ENCODE assay signal across 11 mouse cellular contexts in the genomic region with DNA sequence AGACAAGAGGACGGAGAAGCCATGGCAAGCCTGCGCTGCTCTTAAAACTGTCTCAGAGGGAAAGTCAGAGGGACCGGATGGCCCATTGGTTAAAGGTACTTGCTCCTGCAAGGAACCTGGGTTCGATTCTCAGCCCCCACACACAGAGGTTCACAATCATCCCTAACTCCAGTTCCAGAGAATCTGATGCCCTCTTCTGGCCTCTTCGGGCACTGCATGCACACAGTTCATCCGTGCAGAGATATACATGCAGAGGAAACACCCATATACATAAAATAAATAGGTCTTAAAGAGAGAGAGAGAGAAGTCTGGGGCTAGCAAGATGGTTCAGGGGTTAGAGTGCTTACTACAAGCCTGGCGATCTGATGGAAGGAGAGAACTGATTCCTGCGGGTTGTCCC. TPM values are rescaled to one million over a fixed set of nuclear protein-coding genes. Genes with fewer than 3 reads are reported as not detected.
A peak's percentile ranks its signal among the peaks of the same experiment; 100 is the strongest.
DNase-seq lines count a peak whose midpoint lies in the region; ATAC-seq and TF ChIP-seq lines count a peak whose summit lies in the region.
"Had no signal": no experiment of that assay in that cellular context is flagged by ENCODE, and none has a peak within 500 bp of the region (broad histone marks: within the 10 kb centered on the region; RNA-seq: fewer than 3 reads in every experiment).

No protein-coding gene starts in this region.

- H3K27ac ChIP-seq in heart, postnatal 0 days (ENCODE audit: low read depth): no peak overlapping the region
- no peak overlapping the region for H3K27ac ChIP-seq in heart, embryonic 10.5 days
- H3K27ac ChIP-seq in lung, embryonic 16.5 days (ENCODE audit: low read length): peak overlapping the region; percentile 69
- H3K27ac ChIP-seq in stomach, embryonic 15.5 days: peak overlapping the region; percentile 91
- H3K27ac ChIP-seq: forebrain, embryonic 12.5 days had no signal

- no peak overlapping the region for H3K4me2 ChIP-seq in heart, postnatal 0 days (ENCODE audit: low read depth, low read length)
- no peak overlapping the region for H3K4me2 ChIP-seq in lung, embryonic 16.5 days (ENCODE audit: low read depth, low read length)
- H3K4me2 ChIP-seq in stomach, embryonic 15.5 days: no peak overlapping the region
- H3K4me2 ChIP-seq: forebrain, embryonic 12.5 days had no signal

- H3K9ac ChIP-seq in heart, postnatal 0 days (replicated peaks; ENCODE audit: low read depth, low read length): no peak overlapping the region
- no peak overlapping the region for H3K9ac ChIP-seq in lung, embryonic 16.5 days (ENCODE audit: low read length)
- H3K9ac ChIP-seq in stomach, embryonic 15.5 days: no peak overlapping the region
- H3K9ac ChIP-seq: forebrain, embryonic 12.5 days had no signal

- TF ChIP-seq EP300 in heart, postnatal 0 days (IDR thresholded peaks at IDR 0.05; ENCODE audit: low read depth): no peak

- 90% methylated on average over 8 of the region's 8 CpGs for WGBS in heart, postnatal 0 days
- 91% methylated on average over 8 of the region's 8 CpGs for WGBS in heart, embryonic 10.5 days
- 86% methylated on average over 8 of the region's 8 CpGs for WGBS in lung, embryonic 16.5 days
- 87% methylated on average over 8 of the region's 8 CpGs for WGBS in stomach, embryonic 15.5 days

- H3K27me3 ChIP-seq in heart, postnatal 0 days (ENCODE audit: control insufficient read depth, insufficient read depth, low read length): no peaks in the 10 kb centered on the region
- H3K27me3 ChIP-seq in heart, embryonic 10.5 days (ENCODE audit: insufficient read depth, poor library complexity, severe bottlenecking): no peaks in the 10 kb centered on the region
- no peaks in the 10 kb centered on the region for H3K27me3 ChIP-seq in lung, embryonic 16.5 days (ENCODE audit: control insufficient read depth, insufficient read depth, low read depth, low read length)
- H3K27me3 ChIP-seq in stomach, embryonic 15.5 days (replicated peaks): no peaks in the 10 kb centered on the region
- H3K27me3 ChIP-seq: forebrain, embryonic 12.5 days had no signal

- no peaks in the 10 kb centered on the region for H3K36me3 ChIP-seq in heart, postnatal 0 days (replicated peaks; ENCODE audit: control insufficient read depth, insufficient read depth, low read length)
- peaks cover 8% of the 10 kb centered on the region for H3K36me3 ChIP-seq in heart, embryonic 10.5 days
- H3K36me3 ChIP-seq in lung, embryonic 16.5 days (ENCODE audit: control insufficient read depth, insufficient read depth, low read length): no peaks in the 10 kb centered on the region
- no peaks in the 10 kb centered on the region for H3K36me3 ChIP-seq in stomach, embryonic 15.5 days
- H3K36me3 ChIP-seq: forebrain, embryonic 12.5 days had no signal

- peaks cover 6% of the 10 kb centered on the region; the same call in 1 of the 2 replicates for H3K4me1 ChIP-seq in heart, postnatal 0 days (ENCODE audit: control insufficient read depth, insufficient read depth)
- H3K4me1 ChIP-seq in heart, embryonic 10.5 days: peaks cover 13% of the 10 kb centered on the region
- peaks cover 7% of the 10 kb centered on the region; the same call in 1 of the 2 replicates for H3K4me1 ChIP-seq in lung, embryonic 16.5 days (replicated peaks; ENCODE audit: control insufficient read depth, insufficient read depth, low read length)
- H3K4me1 ChIP-seq in stomach, embryonic 15.5 days: peaks cover 16% of the 10 kb centered on the region
- H3K4me1 ChIP-seq: forebrain, embryonic 12.5 days had no signal

- no peak overlapping the region for H3K4me3 ChIP-seq in heart, postnatal 0 days (ENCODE audit: low read depth, low read length)
- no peak overlapping the region for H3K4me3 ChIP-seq in heart, embryonic 10.5 days
- H3K4me3 ChIP-seq in lung, embryonic 16.5 days (ENCODE audit: low read length): no peak overlapping the region
- H3K4me3 ChIP-seq in stomach, embryonic 15.5 days (replicated peaks): no peak overlapping the region
- H3K4me3 ChIP-seq: forebrain, embryonic 12.5 days had no signal

- no peak for DNase-seq in heart, postnatal 0 days (ENCODE audit: low spot score)
- no peak for DNase-seq in heart, embryonic 10.5 days (ENCODE audit: low spot score)
- DNase-seq in lung, postnatal 36 days: no peak
- peak; percentile 30 for DNase-seq in induced T-regulatory cell, adult 2 months (ENCODE audit: low read depth)
- DNase-seq in embryo, embryonic 9.5 days (ENCODE audit: extremely low spot score): no peak
- DNase-seq in urinary bladder, postnatal 25 days (ENCODE audit: low spot score): no peak
- DNase-seq: adrenal gland, postnatal 14 days; cerebellum, postnatal 14 days had no signal

- 0 out of 2 replicates have a peak, but pooled peaks cover 4% of the 10 kb centered on the region for H3K9me3 ChIP-seq in heart, postnatal 0 days (replicated peaks; ENCODE audit: control insufficient read depth, low read length)
- H3K9me3 ChIP-seq in heart, embryonic 10.5 days: no peaks in the 10 kb centered on the region
- H3K9me3 ChIP-seq in lung, embryonic 16.5 days (ENCODE audit: control insufficient read depth, low read length): peaks cover 2% of the 10 kb centered on the region
- H3K9me3 ChIP-seq in stomach, embryonic 15.5 days: no peaks in the 10 kb centered on the region
- H3K9me3 ChIP-seq: forebrain, embryonic 12.5 days had no signal

- no peak for ATAC-seq in heart, postnatal 0 days (ENCODE audit: insufficient read depth, low read depth)
- no peak for ATAC-seq in lung, embryonic 16.5 days (ENCODE audit: low read depth)
- ATAC-seq in stomach, embryonic 15.5 days (ENCODE audit: insufficient read depth, low FRiP score, low read depth): no peak

- 0 out of 2 replicates have a peak, but pooled peaks have one; percentile 12 for TF ChIP-seq CTCF in heart, postnatal 0 days (IDR thresholded peaks at IDR 0.05; ENCODE audit: low read depth)

RNA-seq across cellular contexts. Expression of gene Ripor3, which starts 15.5 kb away (rescaled TPM):
- total RNA-seq in heart, postnatal 0 days (2014; rRNA removed; ENCODE audit: low replicate concordance): 1.2 and 1.9 TPM in 2 replicates
- polyA plus RNA-seq in heart, postnatal 0 days (2015; fragmentation: Nextera tagmentation; extraction: Ambion mirVana): 0.29 and 0.36 TPM in 2 replicates
- polyA plus RNA-seq in heart, embryonic 10.5 days (2016; fragmentation: Nextera tagmentation; extraction: Ambion mirVana): 1.3 and 2.5 TPM in 2 replicates
- 2.0 and 2.5 TPM in 2 replicates for polyA plus RNA-seq in lung, embryonic 16.5 days (2015; fragmentation: Nextera tagmentation; extraction: Ambion mirVana)
- polyA plus RNA-seq in stomach, embryonic 15.5 days (2015; fragmentation: Nextera tagmentation; extraction: Ambion mirVana): 3.5 and 4.5 TPM in 2 replicates

RNA-seq across cellular contexts. Expression of gene Pard6b, which starts 54.9 kb away (rescaled TPM):
- total RNA-seq in heart, postnatal 0 days (2014; rRNA removed; ENCODE audit: low replicate concordance): 4.4 and 6.5 TPM in 2 replicates
- 3.3 and 3.5 TPM in 2 replicates for polyA plus RNA-seq in heart, postnatal 0 days (2015; fragmentation: Nextera tagmentation; extraction: Ambion mirVana)
- 12.2 and 15.0 TPM in 2 replicates for polyA plus RNA-seq in heart, embryonic 10.5 days (2016; fragmentation: Nextera tagmentation; extraction: Ambion mirVana)
- polyA plus RNA-seq in lung, embryonic 16.5 days (2015; fragmentation: Nextera tagmentation; extraction: Ambion mirVana): 11.4 and 12.6 TPM in 2 replicates
- 12.7 and 14.9 TPM in 2 replicates for polyA plus RNA-seq in stomach, embryonic 15.5 days (2015; fragmentation: Nextera tagmentation; extraction: Ambion mirVana)

Comparison
In these comparisons a context has a peak if more than half of its experiments do, and no peak if none do; other contexts are left out.
1. H3K27ac ChIP-seq: peak in lung, embryonic 16.5 days (single experiment) and stomach, embryonic 15.5 days (single experiment); none in heart, postnatal 0 days (single experiment) and heart, embryonic 10.5 days (single experiment).